Mouse (Mus musculus) heart, postnatal 0 days (tissue): ENCODE results near the gene P4ha1.

Experiments used
- CTCF ChIP-seq: IDR thresholded peaks from 2 replicates; pipeline ENCODE4 v1.5.1; 2016; ENCODE audit warnings: antibody characterized with exemption, control low read depth, low read depth
- EP300 ChIP-seq: IDR thresholded peaks from 2 replicates; pipeline ENCODE4 v1.6.1; 2016; ENCODE audit warnings: antibody characterized with exemption, low read depth

- TF ChIP-seq CTCF (no peak), EP300 (no peak)
Observed at GRCm38 (mm10) chr10:59355020-59355419, 31.9 kb downstream of the P4ha1 start.
